Mouse (Mus musculus) heart, postnatal 0 days (tissue): ENCODE data around the gene Cdc25a.
A peak's percentile ranks its signal among the peaks of the same experiment; 100 is the strongest.

Experiments
- CTCF ChIP-seq: IDR thresholded peaks from 2 replicates; pipeline ENCODE4 v1.5.1; 2016; ENCODE audit warnings: antibody characterized with exemption, control low read depth, low read depth
- EP300 ChIP-seq: IDR thresholded peaks from 2 replicates; pipeline ENCODE4 v1.6.1; 2016; ENCODE audit warnings: antibody characterized with exemption, low read depth

- TF ChIP-seq CTCF (peak; percentile 96), EP300 (no peak)
Measured at GRCm38 (mm10) chr9:109894413-109895090, 19.2 kb downstream of the Cdc25a start.
